Mouse (Mus musculus) splenic B cell, adult 2 months (primary cell): ENCODE results near the gene Cd38.

ENCODE experiments used
- DNase-seq: peaks from one replicate; pipeline ENCODE4 v3.0.0-alpha.2; 2011; ENCODE audit warnings: low read depth, low spot score
- H3K27me3 ChIP-seq: 2 replicates; pipeline ENCODE4 v1.6.1; 2012; ENCODE audit warnings: mild to moderate bottlenecking, low read length, moderate library complexity, mixed read lengths; ENCODE audit not compliant: control insufficient read depth, poor library complexity, insufficient read depth, severe bottlenecking
- H3K36me3 ChIP-seq: 2 replicates; pipeline ENCODE4 v1.6.1; 2012; ENCODE audit warnings: mild to moderate bottlenecking, low read length, moderate library complexity, mixed read lengths; ENCODE audit not compliant: control insufficient read depth, poor library complexity, insufficient read depth, severe bottlenecking

Cd38 gene

GRCm38 (mm10) chr5:43845646-43846045 is 22.7 kb upstream of the Cd38 start:
- peak; percentile 73 for DNase-seq
- Histone ChIP-seq H3K36me3 (no peaks in the 10 kb centered on the region), H3K27me3 (no peaks in the 10 kb centered on the region)

DNA sequence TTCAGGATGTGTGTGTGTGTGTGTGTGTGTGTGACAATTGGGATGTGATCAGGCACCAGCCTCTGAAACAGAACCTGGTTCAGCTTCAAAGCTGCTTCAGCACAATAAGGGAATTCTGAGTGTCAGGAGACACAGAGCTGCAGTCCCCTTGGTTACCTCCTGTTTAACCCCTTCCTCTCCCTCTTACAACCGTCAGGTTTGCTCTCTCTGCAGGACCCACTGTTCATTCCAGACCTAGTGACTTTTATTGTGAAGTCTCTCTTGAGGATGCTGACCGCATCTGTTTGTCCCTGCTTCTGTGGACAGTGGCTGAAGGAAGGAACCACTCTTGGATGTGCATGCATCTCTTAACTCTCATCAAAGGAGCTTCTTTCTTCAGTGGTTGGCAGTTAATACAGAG is 22.1 kb upstream of the Cd38 start:
- DNase-seq, result no peak
- H3K27me3 ChIP-seq, result no peaks in the 10 kb centered on the region
- H3K36me3 ChIP-seq, result no peaks in the 10 kb centered on the region

DNA sequence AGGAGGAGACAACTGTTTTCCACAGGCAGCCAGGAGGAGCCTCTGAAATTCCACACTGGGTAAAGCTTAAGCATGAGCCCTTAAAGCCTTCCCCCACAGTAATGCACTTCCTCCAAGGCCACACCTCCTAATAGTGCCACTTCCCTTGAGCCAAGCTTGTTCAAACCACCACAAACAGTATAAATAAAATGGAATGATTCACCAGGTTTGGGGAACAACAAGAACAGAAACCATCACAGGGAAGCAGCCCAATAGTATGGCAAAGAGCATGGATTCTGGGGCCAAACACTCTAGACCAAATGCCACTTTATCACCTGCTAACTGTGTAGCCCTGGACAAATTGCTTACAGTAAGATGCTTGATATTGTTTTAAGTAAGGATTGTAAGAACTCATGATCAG is 20.8 kb upstream of the Cd38 start:
- Histone ChIP-seq H3K27me3 (no peaks in the 10 kb centered on the region), H3K36me3 (0 out of 2 replicates have a peak, but pooled peaks cover 1% of the 10 kb centered on the region)
- no peak for DNase-seq

- no peak for DNase-seq
Measured at GRCm38 (mm10) chr5:43848275-43848674, 20.1 kb upstream of the Cd38 start.

DNA sequence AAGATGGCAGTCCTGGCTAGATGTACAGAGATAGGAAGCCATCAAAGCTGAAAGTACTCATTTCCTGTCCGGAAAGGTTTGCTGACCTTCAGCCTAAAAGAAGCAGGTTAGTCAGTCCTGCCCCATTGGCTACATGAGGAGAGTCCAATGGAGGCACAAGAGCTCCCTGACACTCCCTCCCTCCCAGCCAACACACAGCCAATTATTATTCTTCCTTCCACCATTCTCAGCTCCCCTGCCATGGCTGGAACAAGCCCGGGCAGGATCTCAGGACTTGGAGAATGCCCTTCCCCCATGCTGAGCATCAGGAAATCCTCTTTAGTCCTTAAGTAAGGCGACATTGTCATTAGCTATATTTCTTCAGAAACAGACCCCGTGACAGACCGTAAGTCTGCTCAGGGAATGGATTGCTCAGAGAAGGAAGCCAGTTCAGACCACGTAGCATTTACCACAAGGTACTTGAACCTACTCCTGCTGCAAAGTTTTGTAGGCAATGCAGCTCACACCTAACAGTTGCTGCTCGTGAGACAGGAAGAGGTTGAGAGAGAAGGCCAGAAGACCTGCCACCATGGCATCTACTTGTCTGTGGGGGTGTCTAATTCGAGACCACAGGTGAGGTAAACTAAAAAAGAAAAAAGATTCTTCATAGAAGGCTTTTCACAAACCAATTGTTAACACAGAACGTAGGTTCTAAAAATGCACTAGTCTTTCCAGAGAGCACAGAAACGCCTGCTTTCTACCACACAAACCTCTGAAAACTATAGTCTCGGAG is 15.1 kb upstream of the Cd38 start:
- Histone ChIP-seq H3K27me3 (no peaks in the 10 kb centered on the region), H3K36me3 (0 out of 2 replicates have a peak, but pooled peaks cover 1% of the 10 kb centered on the region)
- peak; percentile 47 for DNase-seq

More at GRCm38 (mm10) chr5:43848275-43848674, 20.1 kb upstream of the Cd38 start:
- Histone ChIP-seq H3K27me3 (no peaks in the 10 kb centered on the region), H3K36me3 (0 out of 2 replicates have a peak, but pooled peaks cover 1% of the 10 kb centered on the region)

DNA sequence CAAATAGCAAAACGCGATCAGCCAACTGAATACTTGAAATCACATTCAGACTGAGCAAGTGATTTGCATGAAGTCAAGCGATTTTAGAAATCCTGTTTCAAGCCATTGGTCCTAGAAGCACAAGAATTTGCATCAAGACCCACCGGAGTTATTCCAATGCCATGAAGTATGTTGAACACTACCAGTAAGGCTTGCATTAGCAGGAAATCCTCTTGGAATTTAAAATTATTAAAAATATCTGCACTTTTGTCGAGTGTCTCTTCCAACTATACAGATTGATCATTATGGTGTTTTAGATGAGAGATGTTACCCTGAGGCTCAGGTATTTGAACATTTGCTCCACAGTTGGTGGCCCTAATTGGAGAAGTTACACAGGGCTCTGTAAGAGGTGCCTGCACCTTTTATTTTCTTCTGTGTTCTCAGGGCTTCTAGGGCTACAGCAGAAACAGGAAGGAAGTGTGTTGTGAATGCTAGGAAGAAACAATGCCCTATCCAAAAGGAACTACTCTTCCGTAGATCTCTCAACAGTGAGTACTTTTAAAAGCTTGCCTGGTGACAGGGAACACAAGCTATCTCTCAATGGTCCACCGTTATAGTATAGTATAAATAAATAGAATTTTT is 14.4 kb upstream of the Cd38 start:
- Histone ChIP-seq H3K27me3 (no peaks in the 10 kb centered on the region), H3K36me3 (0 out of 2 replicates have a peak, but pooled peaks cover 1% of the 10 kb centered on the region)
- DNase-seq, result peak; percentile 69

DNA sequence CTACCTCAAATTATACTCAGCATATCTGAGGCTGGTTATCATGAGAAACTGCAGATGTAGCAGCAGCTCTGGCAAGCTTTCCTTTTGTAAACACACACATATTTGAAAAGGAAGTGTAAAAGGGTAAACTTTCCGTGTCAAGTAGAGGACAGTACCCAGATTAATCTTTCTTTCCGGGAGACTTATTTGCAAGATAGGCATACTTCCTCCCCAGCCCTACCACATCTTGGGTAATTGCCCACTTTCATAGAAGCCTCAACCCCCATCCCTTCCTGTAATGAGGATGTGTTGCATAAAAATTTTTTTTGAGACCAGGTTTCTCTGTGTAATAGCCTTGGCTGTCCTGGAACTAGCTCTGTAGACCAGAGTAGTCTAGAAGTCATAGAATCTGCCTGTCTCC is 12.6 kb upstream of the Cd38 start:
- Histone ChIP-seq H3K27me3 (no peaks in the 10 kb centered on the region), H3K36me3 (0 out of 2 replicates have a peak, but pooled peaks cover 1% of the 10 kb centered on the region)
- DNase-seq, result peak; percentile 74

GRCm38 (mm10) chr5:43859663-43860062 is 8.7 kb upstream of the Cd38 start:
- Histone ChIP-seq H3K27me3 (no peaks in the 10 kb centered on the region), H3K36me3 (no peaks in the 10 kb centered on the region)
- DNase-seq, result no peak

- H3K36me3 ChIP-seq, result no peaks in the 10 kb centered on the region
- no peaks in the 10 kb centered on the region for H3K27me3 ChIP-seq
- no peak for DNase-seq
Measured at GRCm38 (mm10) chr5:43860096-43860495, 8.3 kb upstream of the Cd38 start.

GRCm38 (mm10) chr5:43860670-43861431 is 7.5 kb upstream of the Cd38 start:
- Histone ChIP-seq H3K27me3 (no peaks in the 10 kb centered on the region), H3K36me3 (no peaks in the 10 kb centered on the region)
- no peak for DNase-seq

DNA sequence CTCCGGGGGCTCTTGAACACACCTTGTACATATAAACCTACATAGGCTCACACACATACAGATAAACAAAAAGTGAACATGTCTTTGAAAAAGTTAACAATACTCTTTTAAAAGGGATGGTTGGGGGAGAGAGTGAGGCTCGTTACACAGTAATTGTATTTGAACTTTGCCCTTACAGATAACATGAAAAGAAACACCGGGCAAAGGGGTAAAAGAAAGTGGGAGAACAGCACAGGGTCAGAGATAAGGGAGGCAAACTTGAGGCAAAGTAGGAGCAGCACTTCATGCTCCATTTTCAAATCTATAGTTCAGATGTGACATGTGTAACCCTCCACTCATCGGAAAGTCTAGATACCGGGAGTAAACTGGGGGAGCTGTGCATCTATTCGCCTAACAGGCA is 4.7 kb upstream of the Cd38 start:
- Histone ChIP-seq H3K36me3 (peaks cover 2% of the 10 kb centered on the region; the same call in 1 of the 2 replicates), H3K27me3 (no peaks in the 10 kb centered on the region)
- no peak for DNase-seq

DNA sequence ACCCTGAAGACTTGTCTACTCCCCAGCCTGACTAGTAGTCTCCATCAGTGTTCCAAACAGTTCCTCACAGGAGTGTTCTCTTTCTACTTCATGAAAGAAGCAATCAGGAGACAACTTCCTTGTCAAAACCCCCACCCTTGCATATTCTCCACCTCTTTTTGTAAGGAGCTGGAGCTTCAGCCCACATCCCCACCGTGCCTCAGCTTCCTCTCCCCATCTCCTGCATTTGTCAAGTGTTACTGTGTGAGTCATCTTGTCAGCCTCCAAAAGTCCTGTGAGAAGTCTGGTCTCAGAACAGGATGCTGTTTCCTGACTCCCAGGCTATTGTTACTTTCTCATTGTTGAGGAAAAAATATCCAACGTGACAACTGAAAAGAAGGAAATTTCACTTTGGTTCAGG is 3.0 kb upstream of the Cd38 start:
- H3K27me3 ChIP-seq, result no peaks in the 10 kb centered on the region
- DNase-seq, result no peak
- H3K36me3 ChIP-seq, result peaks cover 2% of the 10 kb centered on the region

DNA sequence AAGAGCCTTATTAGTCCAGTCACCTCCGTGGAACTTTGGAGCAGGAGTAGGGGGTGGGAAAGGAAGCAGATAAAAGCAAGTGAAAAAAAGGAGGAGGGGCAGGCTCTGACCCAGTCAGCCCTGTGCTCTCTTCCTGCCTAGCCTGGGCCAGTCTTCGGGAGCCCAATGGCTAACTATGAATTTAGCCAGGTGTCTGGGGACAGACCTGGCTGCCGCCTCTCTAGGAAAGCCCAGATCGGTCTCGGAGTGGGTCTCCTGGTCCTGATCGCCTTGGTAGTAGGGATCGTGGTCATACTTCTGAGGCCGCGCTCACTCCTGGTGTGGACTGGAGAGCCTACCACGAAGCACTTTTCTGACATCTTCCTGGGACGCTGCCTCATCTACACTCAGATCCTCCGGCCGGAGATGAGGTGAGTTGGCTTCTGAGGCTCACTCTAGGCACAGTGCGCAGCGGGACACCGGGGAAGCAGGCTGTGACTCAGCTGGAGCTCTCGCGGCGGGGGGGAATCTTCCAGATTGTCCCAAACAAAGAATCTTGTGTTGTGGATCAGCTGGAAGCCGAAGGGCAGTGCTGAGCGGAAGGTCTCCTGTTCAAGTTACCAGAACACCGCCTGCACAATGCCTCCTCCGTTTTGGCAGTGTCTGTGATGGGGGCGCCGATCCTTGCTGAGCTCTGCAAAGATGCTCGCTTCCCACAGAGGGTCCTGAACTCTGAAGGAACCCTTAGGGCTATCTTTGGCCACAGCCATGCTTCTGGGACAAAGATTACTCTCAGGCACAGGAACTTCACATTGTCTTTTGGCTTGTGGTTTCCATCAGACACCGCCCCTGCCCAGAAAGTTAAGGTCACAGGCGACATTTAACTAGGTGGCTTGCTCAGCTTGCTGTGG is 603 bp downstream of the Cd38 start:
- Histone ChIP-seq H3K36me3 (peaks cover 4% of the 10 kb centered on the region), H3K27me3 (no peaks in the 10 kb centered on the region)
- DNase-seq, result no peak

- Histone ChIP-seq H3K27me3 (no peaks in the 10 kb centered on the region), H3K36me3 (peaks cover 6% of the 10 kb centered on the region)
- DNase-seq, result peak; percentile 64
Measured at GRCm38 (mm10) chr5:43871845-43872244, 3.5 kb downstream of the Cd38 start.
